Comparison of ENCODE assay signal across 29 mouse cellular contexts in genomic region chr5:111470875-111471274, GRCm38 (mm10). TPM values are rescaled to one million over a fixed set of nuclear protein-coding genes. Genes with fewer than 3 reads are reported as not detected.
A peak's percentile ranks its signal among the peaks of the same experiment; 100 is the strongest.
DNase-seq lines count a peak whose midpoint lies in the region; ATAC-seq and TF ChIP-seq lines count a peak whose summit lies in the region.
"Had no signal": no experiment of that assay in that cellular context is flagged by ENCODE, and none has a peak within 500 bp of the region (broad histone marks: within the 10 kb centered on the region; RNA-seq: fewer than 3 reads in every experiment).

No protein-coding gene starts in this region.

- intact Hi-C loops in gastrocnemius, adult 2 months (cut with DNase I), result no loop called here
- intact Hi-C loops in gastrocnemius, postnatal 36 days (cut with DNase I), result no loop called here

- H3K9ac ChIP-seq in liver, embryonic 13.5 days, result no peak overlapping the region
- H3K9ac ChIP-seq in stomach, embryonic 15.5 days, result no peak overlapping the region
- H3K9ac ChIP-seq: embryonic facial prominence, embryonic 13.5 days; forebrain, postnatal 0 days; heart, embryonic 12.5 days; hindbrain, embryonic 15.5 days; midbrain, embryonic 13.5 days had no signal

- H3K27me3 ChIP-seq in embryonic facial prominence, embryonic 10.5 days (replicated peaks; ENCODE audit: low read depth, poor library complexity, severe bottlenecking), result no peaks in the 10 kb centered on the region
- H3K27me3 ChIP-seq in liver, embryonic 13.5 days, result no peaks in the 10 kb centered on the region
- H3K27me3 ChIP-seq in stomach, embryonic 15.5 days (replicated peaks), result no peaks in the 10 kb centered on the region
- H3K27me3 ChIP-seq: embryonic facial prominence, embryonic 13.5 days; heart, embryonic 12.5 days; hindbrain, embryonic 15.5 days; midbrain, embryonic 13.5 days had no signal

- no peak for TF ChIP-seq CTCF in gastrocnemius, adult 2 months (IDR thresholded peaks at IDR 0.05)

- peaks cover 23% of the 10 kb centered on the region for H3K4me1 ChIP-seq in embryonic facial prominence, embryonic 10.5 days
- H3K4me1 ChIP-seq in liver, embryonic 13.5 days (replicated peaks), result peaks cover 17% of the 10 kb centered on the region
- H3K4me1 ChIP-seq in stomach, embryonic 15.5 days, result no peaks in the 10 kb centered on the region
- H3K4me1 ChIP-seq: midbrain, embryonic 13.5 days had no signal

- H3K27ac ChIP-seq in gastrocnemius, adult 2 months, result 0 out of 2 replicates have a peak overlapping the region, but pooled peaks have one; percentile 12
- H3K27ac ChIP-seq in embryonic facial prominence, embryonic 10.5 days (replicated peaks), result peak overlapping the region; percentile 35; the same call in 1 of the 2 replicates
- no peak overlapping the region for H3K27ac ChIP-seq in liver, embryonic 13.5 days
- H3K27ac ChIP-seq in stomach, embryonic 15.5 days, result no peak overlapping the region
- H3K27ac ChIP-seq: embryonic facial prominence, embryonic 13.5 days; hindbrain, embryonic 15.5 days; kidney, postnatal 0 days; macrophage; midbrain, embryonic 13.5 days had no signal

- no peak overlapping the region for H3K4me2 ChIP-seq in liver, embryonic 13.5 days
- no peak overlapping the region for H3K4me2 ChIP-seq in stomach, embryonic 15.5 days
- H3K4me2 ChIP-seq: embryonic facial prominence, embryonic 13.5 days; heart, embryonic 12.5 days; hindbrain, embryonic 15.5 days; midbrain, embryonic 13.5 days had no signal

- no peaks in the 10 kb centered on the region for H3K9me3 ChIP-seq in embryonic facial prominence, embryonic 10.5 days
- no peaks in the 10 kb centered on the region for H3K9me3 ChIP-seq in liver, embryonic 13.5 days (replicated peaks)
- H3K9me3 ChIP-seq in stomach, embryonic 15.5 days, result no peaks in the 10 kb centered on the region
- H3K9me3 ChIP-seq: embryonic facial prominence, embryonic 13.5 days; hindbrain, embryonic 15.5 days; midbrain, embryonic 13.5 days had no signal

- WGBS in embryonic facial prominence, embryonic 10.5 days, result 85% methylated on average over 4 of the region's 4 CpGs
- WGBS in liver, embryonic 13.5 days (ENCODE audit: insufficient replicate concordance), result 77% methylated on average over 4 of the region's 4 CpGs
- 84% methylated on average over 4 of the region's 4 CpGs for WGBS in stomach, embryonic 15.5 days

- DNase-seq in gastrocnemius, adult 2 months, result peak; percentile 10
- no peak for DNase-seq in gastrocnemius, postnatal 36 days
- no peak for DNase-seq in embryonic facial prominence, embryonic 10.5 days (ENCODE audit: low spot score)
- no peak for DNase-seq in liver, embryonic 13.5 days
- DNase-seq in embryo, embryonic 9.5 days (ENCODE audit: extremely low spot score), result no peak
- no peak for DNase-seq in left cerebral cortex, adult 8-10 months (ENCODE audit: low spot score in 2 of 2)
- DNase-seq: adrenal gland, postnatal 10 days; cerebellum, adult 9-10 months; cerebellum, postnatal 36 days; forebrain, postnatal 0 days; gastrocnemius, postnatal 14 days; heart, adult 11 months; heart, postnatal 4 days; kidney, adult 8-10 months; kidney, postnatal 4 days; layer of hippocampus, postnatal 36 days; lung, adult 18-20 months; lung, postnatal 10 days; thymus, postnatal 14 days had no signal

- no peak overlapping the region for H3K4me3 ChIP-seq in gastrocnemius, adult 2 months
- no peak overlapping the region for H3K4me3 ChIP-seq in embryonic facial prominence, embryonic 10.5 days
- no peak overlapping the region for H3K4me3 ChIP-seq in liver, embryonic 13.5 days (replicated peaks)
- H3K4me3 ChIP-seq in stomach, embryonic 15.5 days (replicated peaks), result no peak overlapping the region
- H3K4me3 ChIP-seq: embryonic facial prominence, embryonic 13.5 days; heart, embryonic 12.5 days; hindbrain, embryonic 15.5 days; midbrain, embryonic 13.5 days had no signal

- no peaks in the 10 kb centered on the region for H3K36me3 ChIP-seq in embryonic facial prominence, embryonic 10.5 days (replicated peaks)
- no peaks in the 10 kb centered on the region for H3K36me3 ChIP-seq in liver, embryonic 13.5 days
- no peaks in the 10 kb centered on the region for H3K36me3 ChIP-seq in stomach, embryonic 15.5 days
- H3K36me3 ChIP-seq: embryonic facial prominence, embryonic 13.5 days; G1E; heart, embryonic 12.5 days; hindbrain, embryonic 15.5 days; midbrain, embryonic 13.5 days had no signal

- peak; percentile 59 for ATAC-seq in liver, embryonic 13.5 days (ENCODE audit: low read depth)
- ATAC-seq in stomach, embryonic 15.5 days (ENCODE audit: insufficient read depth, low FRiP score, low read depth), result peak; percentile 36; the same call in 1 of the 2 replicates
- ATAC-seq: forebrain, postnatal 0 days; inflammation-experienced regulatory T-cells, adult 6 months; midbrain, embryonic 13.5 days had no signal

RNA-seq across cellular contexts. Expression of gene Mn1, which starts 53.7 kb away (rescaled TPM):
- 10 to 100 TPM; 43.9 to 85.9 TPM for total RNA-seq in gastrocnemius, adult 2 months (2021)
- total RNA-seq in gastrocnemius, postnatal 36 days (2021), result 10 to 100 TPM; 54.9 to 67.2 TPM
- polyA plus RNA-seq in embryonic facial prominence, embryonic 10.5 days (2016; fragmentation: Nextera tagmentation; extraction: Ambion mirVana), result 44.3 and 49.5 TPM in 2 replicates
- 1.5 and 1.6 TPM in 2 replicates for polyA plus RNA-seq in liver, embryonic 13.5 days (2015; fragmentation: Nextera tagmentation; extraction: Ambion mirVana)
- 11.9 and 12.0 TPM in 2 replicates for polyA plus RNA-seq in stomach, embryonic 15.5 days (2015; fragmentation: Nextera tagmentation; extraction: Ambion mirVana)
- total RNA-seq in left cerebral cortex, adult 8-10 months (2022), result 10 to 100 TPM; 52.4 to 55.5 (median 53.9) TPM
- total RNA-seq: monocyte, adult 5-6 weeks had no signal
- polyA plus RNA-seq: G1E; inflammation-experienced regulatory T-cells, adult 6 months; macrophage had no signal

Comparison
In these comparisons a context has a peak if more than half of its experiments do, and no peak if none do; other contexts are left out.
1. H3K27ac ChIP-seq: peak in gastrocnemius, adult 2 months (single experiment) and embryonic facial prominence, embryonic 10.5 days (single experiment); none in liver, embryonic 13.5 days (single experiment) and stomach, embryonic 15.5 days (single experiment).